Mouse (Mus musculus) kidney, embryonic 15.5 days (tissue): ENCODE measurements around the gene Mettl8. TPM values are rescaled to one million over a fixed set of nuclear protein-coding genes. Genes with fewer than 3 reads are reported as not detected.

Experiments
- ATAC-seq: fragments of 200-750 bp; cut with Nextera tagmentation; replicated peaks from 2 replicates; pipeline ENCODE4 v1.8.0; 2017; ENCODE audit warnings: moderate TSS enrichment; ENCODE audit not compliant: low FRiP score
- H3K27ac ChIP-seq: fragments of 300-500 bp; sonication (generic); 2 replicates; pipeline ENCODE4 v1.5.1; 2015; ENCODE audit warnings: mild to moderate bottlenecking, inconsistent platforms
- H3K27me3 ChIP-seq: fragments of 300-500 bp; sonication (generic); 2 replicates; pipeline ENCODE4 v1.6.1; 2015; ENCODE audit warnings: inconsistent platforms
- H3K36me3 ChIP-seq: fragments of 300-500 bp; sonication (generic); 2 replicates; pipeline ENCODE4 v1.6.1; 2015; ENCODE audit warnings: inconsistent platforms
- H3K4me1 ChIP-seq: fragments of 300-500 bp; sonication (generic); 2 replicates; pipeline ENCODE4 v1.6.1; 2015; ENCODE audit warnings: inconsistent platforms
- H3K4me2 ChIP-seq: fragments of 300-500 bp; sonication (generic); 2 replicates; pipeline ENCODE4 v1.6.1; 2015; ENCODE audit warnings: moderate library complexity, mild to moderate bottlenecking, inconsistent platforms
- H3K4me3 ChIP-seq: fragments of 300-500 bp; sonication (generic); replicated peaks from 2 replicates; pipeline ENCODE4 v1.5.1; 2015; ENCODE audit warnings: mild to moderate bottlenecking, inconsistent platforms
- H3K9ac ChIP-seq: fragments of 300-500 bp; sonication (generic); 2 replicates; pipeline ENCODE4 v1.6.1; 2015; ENCODE audit warnings: mild to moderate bottlenecking, inconsistent platforms
- H3K9me3 ChIP-seq: fragments of 300-500 bp; sonication (generic); replicated peaks from 2 replicates; pipeline ENCODE4 v1.6.1; 2016; ENCODE audit warnings: inconsistent platforms
- WGBS: fragments of 180-500 bp; shearing (Covaris S2); methylation state at CpG from one replicate; pipeline ENCODE4 v1.1.7; 2015; ENCODE audit warnings: mixed read lengths; 5-methylcytosine and 5-hydroxymethylcytosine counted together
- polyA plus RNA-seq: library from polyadenylated mRNA; unstranded; fragments of >200 nt; fragmentation: Nextera tagmentation; extraction: Ambion mirVana; gene quantifications from 2 replicates; pipeline ENCODE4 v1.2.1, GENCODE M21; 2015

Mettl8 gene
- polyA plus RNA-seq = 17.5 and 19.5 TPM in 2 replicates

- H3K9me3 ChIP-seq = no peaks in the 10 kb centered on the region
Observed at GRCm38 (mm10) chr2:71055300-71056114, at the start of gene Mettl8, which contains the start of gene Dcaf17. Gene Mettl8 (minus strand): TSS chr2:71055583. Gene Dcaf17 (plus strand): TSS chr2:71055328.

GRCm38 (mm10) chr2:71104696-71105095 lies 49.3 kb upstream of the Mettl8 start:
- H3K9me3 ChIP-seq = no peaks in the 10 kb centered on the region
- no peak overlapping the region for H3K4me3 ChIP-seq
- no peak overlapping the region for H3K27ac ChIP-seq
- H3K9ac ChIP-seq = no peak overlapping the region
- H3K4me1 ChIP-seq = no peaks in the 10 kb centered on the region; the same call in 1 of the 2 replicates
- H3K27me3 ChIP-seq = no peaks in the 10 kb centered on the region
- 77% methylated on average over 3 of the region's 3 CpGs for WGBS
- no peaks in the 10 kb centered on the region for H3K36me3 ChIP-seq
- no peak overlapping the region for H3K4me2 ChIP-seq
- ATAC-seq = no peak

More at GRCm38 (mm10) chr2:71055300-71056114, at the start of gene Mettl8, which contains the start of gene Dcaf17:
- H3K4me2 ChIP-seq = peak within 1 kb of the TSS; percentile 74
- peaks cover 13% of the 10 kb centered on the region for H3K4me1 ChIP-seq
- H3K36me3 ChIP-seq = peaks cover 17% of the 10 kb centered on the region
- 1% methylated on average over 57 of the region's 57 CpGs for WGBS
- H3K27me3 ChIP-seq = no peaks in the 10 kb centered on the region
- peak within 1 kb of the TSS; percentile 86 for H3K4me3 ChIP-seq
- ATAC-seq = peak; percentile 98
- peak within 1 kb of the TSS; percentile 96 for H3K27ac ChIP-seq
- peak within 1 kb of the TSS; percentile 75 for H3K9ac ChIP-seq

- H3K9me3 ChIP-seq = no peaks in the 10 kb centered on the region
- no peak overlapping the region for H3K9ac ChIP-seq
- ATAC-seq = no peak
- no peaks in the 10 kb centered on the region for H3K27me3 ChIP-seq
- no peak overlapping the region for H3K4me2 ChIP-seq
- H3K4me3 ChIP-seq = no peak overlapping the region
- no peak overlapping the region for H3K27ac ChIP-seq
- H3K4me1 ChIP-seq = no peaks in the 10 kb centered on the region; the same call in 1 of the 2 replicates
- 88% methylated on average over 4 of the region's 4 CpGs for WGBS
- peaks cover 8% of the 10 kb centered on the region for H3K36me3 ChIP-seq
Observed at GRCm38 (mm10) chr2:71103292-71103680, 47.9 kb upstream of the Mettl8 start.

- Histone ChIP-seq H3K27ac (no peak overlapping the region), H3K27me3 (no peaks in the 10 kb centered on the region), H3K36me3 (peaks cover 8% of the 10 kb centered on the region), H3K4me2 (no peak overlapping the region), H3K4me3 (no peak overlapping the region), H3K9me3 (no peaks in the 10 kb centered on the region), H3K4me1 (no peaks in the 10 kb centered on the region; the same call in 1 of the 2 replicates), H3K9ac (no peak overlapping the region)
- 75% methylated on average over 10 of the region's 10 CpGs for WGBS
- no peak for ATAC-seq
Observed at GRCm38 (mm10) chr2:71102621-71103291, 47.4 kb upstream of the Mettl8 start.

- no peak overlapping the region for H3K27ac ChIP-seq
- H3K4me3 ChIP-seq = no peak overlapping the region
- 72% methylated on average over 7 of the region's 7 CpGs for WGBS
- ATAC-seq = no peak
- no peak overlapping the region for H3K4me2 ChIP-seq
- no peaks in the 10 kb centered on the region for H3K4me1 ChIP-seq
- H3K9me3 ChIP-seq = no peaks in the 10 kb centered on the region
- peaks cover 20% of the 10 kb centered on the region for H3K36me3 ChIP-seq
- no peak overlapping the region for H3K9ac ChIP-seq
- no peaks in the 10 kb centered on the region for H3K27me3 ChIP-seq
Observed at GRCm38 (mm10) chr2:71096170-71096569, 40.8 kb upstream of the Mettl8 start.

- H3K4me2 ChIP-seq = no peak overlapping the region
- H3K4me3 ChIP-seq = no peak overlapping the region
- H3K9me3 ChIP-seq = no peaks in the 10 kb centered on the region
- H3K4me1 ChIP-seq = no peaks in the 10 kb centered on the region
- no peaks in the 10 kb centered on the region for H3K27me3 ChIP-seq
- H3K27ac ChIP-seq = no peak overlapping the region
- H3K36me3 ChIP-seq = peaks cover 47% of the 10 kb centered on the region
- no peak for ATAC-seq
- 90% methylated on average over 4 of the region's 4 CpGs for WGBS
- no peak overlapping the region for H3K9ac ChIP-seq
Observed at GRCm38 (mm10) chr2:71090660-71091445, 35.5 kb upstream of the Mettl8 start.

- no peak overlapping the region for H3K9ac ChIP-seq
- no peak overlapping the region for H3K4me2 ChIP-seq
- H3K27ac ChIP-seq = no peak overlapping the region
- H3K9me3 ChIP-seq = no peaks in the 10 kb centered on the region
- H3K4me1 ChIP-seq = no peaks in the 10 kb centered on the region
- no peak overlapping the region for H3K4me3 ChIP-seq
- WGBS = 53% methylated on average over 3 of the region's 3 CpGs
- H3K36me3 ChIP-seq = peaks cover 47% of the 10 kb centered on the region
- no peak for ATAC-seq
- H3K27me3 ChIP-seq = no peaks in the 10 kb centered on the region
Observed at GRCm38 (mm10) chr2:71089766-71090165, 34.4 kb upstream of the Mettl8 start.

- no peak overlapping the region for H3K9ac ChIP-seq
- H3K9me3 ChIP-seq = no peaks in the 10 kb centered on the region
- H3K4me2 ChIP-seq = no peak overlapping the region
- no peaks in the 10 kb centered on the region for H3K27me3 ChIP-seq
- no peaks in the 10 kb centered on the region for H3K4me1 ChIP-seq
- WGBS = 90% methylated on average over 6 of the region's 6 CpGs
- no peak for ATAC-seq
- H3K36me3 ChIP-seq = peaks cover 56% of the 10 kb centered on the region
- no peak overlapping the region for H3K27ac ChIP-seq
- no peak overlapping the region for H3K4me3 ChIP-seq
Observed at GRCm38 (mm10) chr2:71083454-71084193, 28.2 kb upstream of the Mettl8 start.

GRCm38 (mm10) chr2:71082416-71082815 lies 27.0 kb upstream of the Mettl8 start:
- no peaks in the 10 kb centered on the region for H3K27me3 ChIP-seq
- ATAC-seq = no peak

GRCm38 (mm10) chr2:71073828-71074227 lies 18.4 kb upstream of the Mettl8 start:
- ATAC-seq = no peak

More at GRCm38 (mm10) chr2:71082416-71082815, 27.0 kb upstream of the Mettl8 start:
- WGBS = 95% methylated on average over 7 of the region's 7 CpGs
- no peak overlapping the region for H3K27ac ChIP-seq
- no peak overlapping the region for H3K9ac ChIP-seq
- peaks cover 44% of the 10 kb centered on the region for H3K36me3 ChIP-seq
- H3K4me1 ChIP-seq = no peaks in the 10 kb centered on the region
- H3K4me2 ChIP-seq = no peak overlapping the region
- no peak overlapping the region for H3K4me3 ChIP-seq
- H3K9me3 ChIP-seq = no peaks in the 10 kb centered on the region

GRCm38 (mm10) chr2:71073330-71073729 lies 17.9 kb upstream of the Mettl8 start:
- no peak overlapping the region for H3K4me2 ChIP-seq
- H3K9me3 ChIP-seq = no peaks in the 10 kb centered on the region
- H3K27me3 ChIP-seq = no peaks in the 10 kb centered on the region
- H3K27ac ChIP-seq = no peak overlapping the region
- H3K36me3 ChIP-seq = peaks cover 12% of the 10 kb centered on the region
- H3K4me1 ChIP-seq = no peaks in the 10 kb centered on the region
- no peak for ATAC-seq
- WGBS = 87% methylated on average over 3 of the region's 3 CpGs
- no peak overlapping the region for H3K9ac ChIP-seq
- no peak overlapping the region for H3K4me3 ChIP-seq

More at GRCm38 (mm10) chr2:71073828-71074227, 18.4 kb upstream of the Mettl8 start:
- Histone ChIP-seq H3K27me3 (no peaks in the 10 kb centered on the region), H3K9me3 (no peaks in the 10 kb centered on the region), H3K4me3 (no peak overlapping the region), H3K4me1 (no peaks in the 10 kb centered on the region), H3K9ac (no peak overlapping the region), H3K4me2 (no peak overlapping the region), H3K27ac (no peak overlapping the region), H3K36me3 (peaks cover 12% of the 10 kb centered on the region)
- WGBS = 85% methylated on average over 3 of the region's 3 CpGs
